Mouse (Mus musculus) bone marrow, adult 2 months (tissue): Measurements from ENCODE around the gene Lrtm1. TPM values are rescaled to one million over a fixed set of nuclear protein-coding genes. Genes with fewer than 3 reads are reported as not detected.

Source experiments
- H3K27ac ChIP-seq: fragments of 200-500 bp; 2 replicates; pipeline ENCODE4 v1.5.1; 2012; ENCODE audit warnings: low read depth, mild to moderate bottlenecking, control low read depth, inconsistent platforms, low read length; ENCODE audit not compliant: control insufficient read depth, poor library complexity, insufficient read depth
- H3K4me1 ChIP-seq: fragments of 200-500 bp; 2 replicates; pipeline ENCODE4 v1.6.1; 2011; ENCODE audit warnings: low read length; ENCODE audit not compliant: control insufficient read depth, insufficient read depth
- H3K4me3 ChIP-seq: fragments of 200-500 bp; replicated peaks from 2 replicates; pipeline ENCODE3; 2011; ENCODE audit warnings: mild to moderate bottlenecking, low read depth, low read length, control low read depth; ENCODE audit not compliant: control insufficient read depth
- CTCF ChIP-seq: fragments of 200-500 bp; IDR thresholded peaks from 2 replicates; pipeline ENCODE4 v1.5.1; 2011; ENCODE audit warnings: low read length, control low read depth; ENCODE audit not compliant: control insufficient read depth, insufficient read depth
- POLR2A ChIP-seq: fragments of 200-500 bp; IDR thresholded peaks from 2 replicates; pipeline ENCODE4 v1.6.1; 2011; ENCODE audit warnings: low read depth, mild to moderate bottlenecking, control low read depth, low read length, borderline replicate concordance; ENCODE audit not compliant: control insufficient read depth
- WGBS: fragments of 180-500 bp; shearing (Covaris S2); methylation state at CpG from one replicate; pipeline ENCODE4 v1.1.7; 2018; 5-methylcytosine and 5-hydroxymethylcytosine counted together
- polyA plus RNA-seq: library from polyadenylated mRNA; stranded (reverse); fragments of >200 nt; gene quantifications from 2 replicates; pipeline ENCODE4 v1.2.4, GENCODE M21; 2011; ENCODE audit warnings: low replicate concordance; ENCODE audit not compliant: missing spikeins, insufficient read depth, insufficient read length

The Lrtm1 gene
- polyA plus RNA-seq, 1 experiment: 0.62 TPM

DNA sequence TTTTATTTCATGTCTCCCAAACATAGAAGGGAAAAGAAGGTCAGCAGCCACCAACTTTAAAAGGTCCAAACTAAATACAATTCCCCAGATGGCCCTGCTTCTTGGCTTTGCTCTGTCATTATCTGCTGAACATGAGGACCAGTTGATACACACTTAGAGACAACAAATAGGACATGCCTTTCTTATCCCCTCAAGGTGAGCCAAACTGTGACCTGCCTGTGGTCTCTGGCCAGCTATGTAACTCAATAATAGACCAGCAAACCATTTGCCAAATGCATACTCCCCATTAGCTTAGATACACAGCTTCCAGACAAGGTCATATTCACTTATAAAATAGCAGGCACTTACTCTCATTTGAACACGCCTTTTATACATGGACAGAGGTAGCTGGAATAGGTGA, 23.5 kb downstream of the Lrtm1 start:
- no peak overlapping the region for H3K27ac ChIP-seq
- no peak for TF ChIP-seq CTCF
- no peak for TF ChIP-seq POLR2A
- 77% methylated on average over 1 of the region's 1 CpGs for WGBS
- no peaks in the 10 kb centered on the region for H3K4me1 ChIP-seq
- H3K4me3 ChIP-seq: no peak overlapping the region

DNA sequence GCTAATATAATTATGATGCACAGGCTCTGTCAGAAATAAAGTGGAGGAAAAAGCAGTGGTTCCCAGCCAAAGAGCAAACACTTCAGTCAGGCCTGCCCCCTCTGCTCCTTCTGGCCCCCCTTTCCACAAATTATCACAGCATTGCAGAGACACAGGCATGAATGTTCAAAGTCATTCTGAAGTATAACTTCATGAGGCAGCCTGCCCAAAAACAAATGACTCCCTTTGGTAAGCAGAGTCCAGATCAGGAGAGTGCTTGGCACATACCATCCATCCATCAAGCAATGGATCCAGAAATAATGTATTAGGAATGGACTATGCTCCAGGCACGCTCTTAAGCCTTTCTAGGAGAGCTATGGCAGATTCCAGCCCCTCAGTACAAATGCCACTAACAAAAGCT, 24.3 kb downstream of the Lrtm1 start:
- no peaks in the 10 kb centered on the region for H3K4me1 ChIP-seq
- WGBS: 55% methylated on average over 1 of the region's 1 CpGs
- no peak overlapping the region for H3K4me3 ChIP-seq
- no peak overlapping the region for H3K27ac ChIP-seq
- TF ChIP-seq CTCF: no peak
- TF ChIP-seq POLR2A: no peak

GRCm38 (mm10) chr14:29051951-29052835, 34.2 kb downstream of the Lrtm1 start:
- WGBS: 53% methylated on average over 16 of the region's 16 CpGs
- no peak overlapping the region for H3K4me3 ChIP-seq
- no peaks in the 10 kb centered on the region for H3K4me1 ChIP-seq
- no peak for TF ChIP-seq CTCF
- no peak for TF ChIP-seq POLR2A
- H3K27ac ChIP-seq: no peak overlapping the region

- TF ChIP-seq CTCF (no peak), POLR2A (no peak)
- H3K4me3 ChIP-seq: no peak overlapping the region
- no peaks in the 10 kb centered on the region for H3K4me1 ChIP-seq
- no peak overlapping the region for H3K27ac ChIP-seq
Measured at GRCm38 (mm10) chr14:29060679-29061078, 42.7 kb downstream of the Lrtm1 start.

- TF ChIP-seq CTCF: no peak
- TF ChIP-seq POLR2A: no peak
- Histone ChIP-seq H3K4me3 (no peak overlapping the region), H3K27ac (no peak overlapping the region), H3K4me1 (no peaks in the 10 kb centered on the region)
- WGBS: 76% methylated on average over 1 of the region's 1 CpGs
Measured at GRCm38 (mm10) chr14:29061491-29061890, 43.5 kb downstream of the Lrtm1 start.

DNA sequence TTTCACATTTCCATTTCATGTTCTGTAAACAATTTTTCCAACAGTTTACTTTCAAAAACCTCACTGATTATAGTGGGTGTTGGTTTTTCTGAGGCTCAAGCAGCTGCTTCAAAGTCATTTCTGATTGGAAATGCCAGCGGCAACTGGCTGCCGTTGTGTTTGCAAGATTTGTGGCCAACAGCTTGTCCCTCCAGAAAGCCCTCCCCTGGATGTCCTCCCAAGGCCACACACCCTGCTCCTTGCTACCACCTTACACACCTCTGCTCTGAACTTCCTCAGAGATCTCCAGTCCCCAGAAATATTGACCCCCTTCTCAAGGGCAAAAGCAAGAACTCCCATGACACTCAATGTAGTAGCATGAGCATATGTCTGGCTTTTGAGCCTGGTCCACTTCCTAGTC, 44.7 kb downstream of the Lrtm1 start:
- Histone ChIP-seq H3K4me3 (no peak overlapping the region), H3K4me1 (no peaks in the 10 kb centered on the region), H3K27ac (no peak overlapping the region)
- TF ChIP-seq POLR2A (no peak), CTCF (no peak)
- WGBS: 94% methylated on average over 2 of the region's 2 CpGs

DNA sequence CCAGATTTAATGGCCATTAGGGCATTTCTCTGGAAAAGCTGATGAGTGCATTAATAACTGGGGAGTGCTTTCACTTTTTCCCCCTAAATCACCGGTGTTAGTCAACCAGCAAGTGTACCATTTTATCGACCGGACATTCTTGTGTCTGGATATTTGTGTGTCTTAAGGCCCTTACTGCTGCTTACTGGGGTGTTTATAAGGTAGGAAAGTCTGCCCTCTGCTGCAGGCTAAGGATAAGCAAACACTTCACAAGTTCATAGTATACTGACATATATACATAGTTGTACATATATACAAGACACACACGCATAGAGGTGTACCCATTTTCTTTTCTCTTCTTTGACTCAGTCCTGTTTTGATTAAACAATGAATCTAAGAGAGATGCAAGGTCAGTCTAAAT, 55.7 kb downstream of the Lrtm1 start:
- Histone ChIP-seq H3K4me1 (no peaks in the 10 kb centered on the region), H3K4me3 (no peak overlapping the region), H3K27ac (no peak overlapping the region)
- TF ChIP-seq CTCF (no peak), POLR2A (no peak)
- WGBS: 82% methylated on average over 4 of the region's 4 CpGs

GRCm38 (mm10) chr14:29077418-29077817, 59.4 kb downstream of the Lrtm1 start:
- WGBS: 52% methylated on average over 3 of the region's 3 CpGs
- Histone ChIP-seq H3K27ac (no peak overlapping the region), H3K4me1 (no peaks in the 10 kb centered on the region), H3K4me3 (no peak overlapping the region)
- TF ChIP-seq POLR2A (no peak), CTCF (no peak)
